Mouse (Mus musculus) mouse trophoblast stem cell (cell line): ENCODE data around the gene Pcp4.

Experiments used
- in situ Hi-C, 2 experiments: fragments of 300-500 bp; cut with MseI, MboI; formaldehyde crosslinking; loops; 2 replicates in 1 of 2; 3 replicates in 1 of 2; pipeline ENCODE4 v1.15.1; 2025

Pcp4 gene

GRCm38 (mm10) chr16:96563350-96564257, 96.2 kb downstream of the Pcp4 start:
- in situ Hi-C loops = no loop called here

- in situ Hi-C loops = no loop called here
Observed at GRCm38 (mm10) chr16:96567428-96567827, 100.0 kb downstream of the Pcp4 start.
